Mouse (Mus musculus) cerebellum, adult 2 months (tissue): ENCODE measurements around the gene Trim59. TPM values are rescaled to one million over a fixed set of nuclear protein-coding genes. Genes with fewer than 3 reads are reported as not detected.

Experiments used
- DNase-seq, 2 experiments: peaks; one replicate each; pipeline ENCODE4 v3.0.0; 2021
- H3K27ac ChIP-seq: fragments of 200-500 bp; 2 replicates; pipeline ENCODE4 v1.5.1; 2012; ENCODE audit warnings: low read length, control low read depth, inconsistent platforms; ENCODE audit not compliant: insufficient read depth
- H3K27me3 ChIP-seq: fragments of 200-500 bp; 2 replicates; pipeline ENCODE4 v1.6.1; 2012; ENCODE audit warnings: inconsistent platforms, mild to moderate bottlenecking, low read length, moderate library complexity; ENCODE audit not compliant: control insufficient read depth, insufficient read depth
- H3K4me1 ChIP-seq: fragments of 200-500 bp; 2 replicates; pipeline ENCODE4 v1.6.1; 2011; ENCODE audit warnings: low read length; ENCODE audit not compliant: control insufficient read depth, insufficient read depth
- H3K4me3 ChIP-seq: fragments of 200-500 bp; replicated peaks from 2 replicates; pipeline ENCODE3; 2011; ENCODE audit warnings: mild to moderate bottlenecking, low read depth, low read length, control low read depth; ENCODE audit not compliant: insufficient read depth
- CTCF ChIP-seq: fragments of 200-500 bp; IDR thresholded peaks from 2 replicates; pipeline ENCODE4 v1.5.1; 2011; ENCODE audit warnings: low read depth, mild to moderate bottlenecking, control low read depth, low read length, moderate library complexity, borderline replicate concordance; ENCODE audit not compliant: insufficient read depth
- POLR2A ChIP-seq: fragments of 200-500 bp; IDR thresholded peaks from 2 replicates; pipeline ENCODE4 v1.6.1; 2011; ENCODE audit warnings: low read length, control low read depth, borderline replicate concordance; ENCODE audit not compliant: insufficient read depth
- WGBS: fragments of 180-500 bp; shearing (Covaris S2); methylation state at CpG from one replicate; pipeline ENCODE4 v1.1.7; 2018; 5-methylcytosine and 5-hydroxymethylcytosine counted together
- polyA plus RNA-seq: library from polyadenylated mRNA; depleted of rRNA; stranded (reverse); fragments of >200 nt; gene quantifications from 2 replicates; pipeline ENCODE4 v1.2.3, GENCODE M21; 2012; rRNA removed

Trim59 gene
- polyA plus RNA-seq, 1 experiment: 17.3 TPM

GRCm38 (mm10) chr3:69004437-69005337 lies 39.9 kb downstream of the Trim59 start, which contains the start of the genes Ift80 and Smc4:
Gene Ift80, minus strand, starts transcription at chr3:69004570.
Gene Smc4, plus strand, starts transcription at chr3:69004738.
- WGBS: under 1% methylated on average over 75 of the region's 76 CpGs
- H3K27me3 ChIP-seq: no peaks in the 10 kb centered on the region
- H3K4me1 ChIP-seq: no peaks in the 10 kb centered on the region
- H3K4me3 ChIP-seq: peak within 1 kb of the TSS; percentile 84
- peak; percentile 94 to 95 for DNase-seq
- TF ChIP-seq CTCF (no peak), POLR2A (peak; percentile 43; the same call in 1 of the 2 replicates)
- H3K27ac ChIP-seq: peak within 1 kb of the TSS; percentile 30; the same call in 1 of the 2 replicates

GRCm38 (mm10) chr3:69004055-69004436 lies 40.5 kb downstream of the Trim59 start:
- no peaks in the 10 kb centered on the region for H3K27me3 ChIP-seq
- no peaks in the 10 kb centered on the region for H3K4me1 ChIP-seq
- peak overlapping the region; percentile 84 for H3K4me3 ChIP-seq
- no peak for DNase-seq
- H3K27ac ChIP-seq: peak overlapping the region; percentile 30; the same call in 1 of the 2 replicates
- TF ChIP-seq CTCF (no peak), POLR2A (no peak)
- 0% methylated on average over 7 of the region's 7 CpGs for WGBS

- 84% methylated on average over 4 of the region's 4 CpGs for WGBS
- no peak for DNase-seq
- H3K4me1 ChIP-seq: no peaks in the 10 kb centered on the region
- no peak for TF ChIP-seq CTCF
- no peak for TF ChIP-seq POLR2A
- H3K27ac ChIP-seq: no peak overlapping the region
- H3K4me3 ChIP-seq: no peak overlapping the region
- no peaks in the 10 kb centered on the region for H3K27me3 ChIP-seq
Observed at GRCm38 (mm10) chr3:69002781-69003180, 41.8 kb downstream of the Trim59 start.

- TF ChIP-seq CTCF: no peak
- TF ChIP-seq POLR2A: no peak
- no peaks in the 10 kb centered on the region for H3K27me3 ChIP-seq
- WGBS: 83% methylated on average over 2 of the region's 2 CpGs
- H3K27ac ChIP-seq: no peak overlapping the region
- H3K4me1 ChIP-seq: no peaks in the 10 kb centered on the region
- DNase-seq: no peak
- no peak overlapping the region for H3K4me3 ChIP-seq
Observed at GRCm38 (mm10) chr3:68986550-68986949, 58.0 kb downstream of the Trim59 start.

Other genes starting within 250 kb of the Trim59 start
- 1.5 and 1.9 TPM in 2 replicates for gene 1110032F04Rik, start 175.2 kb downstream of the Trim59 start, polyA plus RNA-seq
- 21.1 and 24.3 TPM in 2 replicates for gene Ift80, start 40.2 kb downstream of the Trim59 start, polyA plus RNA-seq
- 4.5 and 4.8 TPM in 2 replicates for gene Smc4, start 40.0 kb downstream of the Trim59 start, polyA plus RNA-seq
- 31.0 and 31.4 TPM in 2 replicates for gene Kpna4, start 82.4 kb upstream of the Trim59 start, polyA plus RNA-seq
- not detected in 2 replicates for gene Arl14, start 177.7 kb upstream of the Trim59 start, polyA plus RNA-seq